Mouse (Mus musculus): ENCODE data around the gene Slc30a7.

DNA sequence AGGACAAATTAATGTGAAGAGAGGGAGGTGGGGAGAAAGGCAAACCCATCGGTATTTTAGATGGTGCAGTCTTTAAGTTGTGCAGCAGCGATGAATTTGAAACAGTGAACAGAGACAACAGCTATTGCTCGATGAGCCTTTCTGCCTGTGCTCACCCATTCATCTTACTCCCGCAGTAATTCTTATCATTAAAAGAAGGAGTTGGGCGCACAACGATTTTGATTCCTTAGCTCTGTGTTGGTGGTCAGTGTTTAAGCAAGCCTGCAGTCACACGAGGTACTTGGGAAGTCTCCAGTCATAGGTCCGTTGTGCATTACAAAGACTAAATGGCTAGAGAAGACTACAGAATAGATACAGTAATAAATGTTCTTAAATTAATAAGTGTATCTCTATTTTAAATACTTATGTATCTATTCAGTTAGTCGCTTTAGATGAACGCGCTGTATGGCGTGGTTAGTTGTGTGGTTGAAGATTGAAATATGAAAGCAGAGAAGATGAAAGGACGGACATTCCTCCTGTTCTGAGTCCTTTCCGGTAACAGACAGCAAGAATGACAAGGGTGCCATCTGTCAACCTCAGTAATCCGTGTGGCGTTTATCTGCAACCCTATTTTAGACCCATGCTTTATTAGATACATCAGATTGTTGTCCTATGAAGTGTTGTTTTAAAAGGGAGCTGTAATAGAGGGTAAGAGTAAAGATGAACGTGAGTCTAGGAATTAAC, 2.6 kb upstream of the Slc30a7 start:
- no peak for TF ChIP-seq GATA1 (IDR thresholded peaks at IDR 0.05; ENCODE audit: low read length)
- TF ChIP-seq TAL1 (IDR thresholded peaks at IDR 0.05; ENCODE audit: low read length), result no peak

All from erythroblast, embryonic 14.5 days (primary cell).